Mouse (Mus musculus): Measurements from ENCODE around the gene Gjc1. TPM values are rescaled to one million over a fixed set of nuclear protein-coding genes. Genes with fewer than 3 reads are reported as not detected.
A peak's percentile ranks its signal among the peaks of the same experiment; 100 is the strongest.

Gjc1 gene
- polyA plus RNA-seq, 1 experiment from 2014 or later = 24.9 TPM

DNA sequence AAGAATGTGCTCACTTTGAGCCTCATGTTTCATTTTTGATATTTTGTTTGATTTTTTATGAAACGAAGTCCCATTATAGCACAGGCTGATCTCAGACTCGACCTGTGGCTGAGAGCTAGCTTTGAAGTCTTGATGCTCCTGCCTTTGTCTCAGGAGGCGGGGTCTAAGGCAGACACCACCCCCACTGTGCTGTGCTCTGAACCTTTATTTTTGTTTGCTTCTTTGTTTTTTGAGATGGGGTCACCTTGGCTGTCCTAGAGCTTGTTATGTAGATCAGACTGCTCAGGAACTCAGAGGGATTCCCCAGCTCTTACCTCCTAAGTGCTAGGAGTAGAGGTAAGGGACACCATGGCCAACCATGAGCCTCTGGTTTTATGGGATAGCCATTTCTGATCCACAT is 932 bp upstream of the Gjc1 start:
- Histone ChIP-seq H3K9me3 (ENCODE audit: control insufficient read depth, low read length) (no peaks in the 10 kb centered on the region), H3K36me3 (ENCODE audit: control insufficient read depth, insufficient read depth, low read length) (no peaks in the 10 kb centered on the region), H3K4me1 (ENCODE audit: control insufficient read depth, insufficient read depth, low read length) (no peaks in the 10 kb centered on the region), H3K4me3 (ENCODE audit: low read length) (no peak overlapping the region), H3K9ac (ENCODE audit: low read depth, low read length) (no peak overlapping the region), H3K4me2 (ENCODE audit: low read depth, low read length) (no peak overlapping the region), H3K27me3 (replicated peaks; ENCODE audit: control insufficient read depth, insufficient read depth, low read length) (0 out of 2 replicates have a peak, but pooled peaks cover 2% of the 10 kb centered on the region), H3K27ac (ENCODE audit: low read length) (no peak overlapping the region)
- WGBS = 27% methylated on average over 3 of the region's 3 CpGs
- no peak for ATAC-seq

DNA sequence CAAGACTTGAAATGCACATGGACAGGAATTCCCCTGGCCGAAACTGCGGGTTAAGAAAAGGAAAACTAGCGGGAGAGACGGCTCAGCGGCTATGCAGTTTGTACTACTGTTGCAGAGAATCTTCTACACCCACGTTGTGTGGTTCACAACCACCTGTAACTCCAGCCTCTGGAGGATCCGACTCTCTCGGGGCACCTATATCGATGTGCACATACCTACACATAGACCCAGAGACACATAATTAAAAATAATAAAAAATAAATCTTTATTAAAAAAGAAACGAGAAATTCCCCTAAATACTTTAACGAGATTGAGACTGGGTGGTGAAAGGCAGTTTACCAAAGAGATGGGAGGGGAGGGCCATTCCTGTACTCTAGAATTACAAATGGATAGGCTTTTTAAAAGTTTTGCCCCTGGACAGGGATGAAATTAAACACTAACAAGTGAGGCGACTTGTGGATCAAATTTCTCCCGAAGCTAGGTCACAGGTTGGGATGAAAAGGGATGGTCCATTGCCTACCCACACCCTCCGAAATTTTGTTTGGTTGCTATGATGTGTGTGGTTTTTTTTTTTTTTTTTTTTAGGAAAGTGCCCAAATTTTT is 384 bp upstream of the Gjc1 start:
- 0 out of 2 replicates have a peak, but pooled peaks cover 2% of the 10 kb centered on the region for H3K27me3 ChIP-seq (replicated peaks; ENCODE audit: control insufficient read depth, insufficient read depth, low read length)
- H3K27ac ChIP-seq (ENCODE audit: low read length) = peak overlapping the region; percentile 98
- no peaks in the 10 kb centered on the region for H3K9me3 ChIP-seq (ENCODE audit: control insufficient read depth, low read length)
- peak overlapping the region; percentile 92 for H3K9ac ChIP-seq (ENCODE audit: low read depth, low read length)
- H3K4me2 ChIP-seq (ENCODE audit: low read depth, low read length) = peak overlapping the region; percentile 93
- H3K36me3 ChIP-seq (ENCODE audit: control insufficient read depth, insufficient read depth, low read length) = no peaks in the 10 kb centered on the region
- no peak for ATAC-seq
- H3K4me3 ChIP-seq (ENCODE audit: low read length) = peak overlapping the region; percentile 79
- H3K4me1 ChIP-seq (ENCODE audit: control insufficient read depth, insufficient read depth, low read length) = no peaks in the 10 kb centered on the region
- 11% methylated on average over 14 of the region's 14 CpGs for WGBS

DNA sequence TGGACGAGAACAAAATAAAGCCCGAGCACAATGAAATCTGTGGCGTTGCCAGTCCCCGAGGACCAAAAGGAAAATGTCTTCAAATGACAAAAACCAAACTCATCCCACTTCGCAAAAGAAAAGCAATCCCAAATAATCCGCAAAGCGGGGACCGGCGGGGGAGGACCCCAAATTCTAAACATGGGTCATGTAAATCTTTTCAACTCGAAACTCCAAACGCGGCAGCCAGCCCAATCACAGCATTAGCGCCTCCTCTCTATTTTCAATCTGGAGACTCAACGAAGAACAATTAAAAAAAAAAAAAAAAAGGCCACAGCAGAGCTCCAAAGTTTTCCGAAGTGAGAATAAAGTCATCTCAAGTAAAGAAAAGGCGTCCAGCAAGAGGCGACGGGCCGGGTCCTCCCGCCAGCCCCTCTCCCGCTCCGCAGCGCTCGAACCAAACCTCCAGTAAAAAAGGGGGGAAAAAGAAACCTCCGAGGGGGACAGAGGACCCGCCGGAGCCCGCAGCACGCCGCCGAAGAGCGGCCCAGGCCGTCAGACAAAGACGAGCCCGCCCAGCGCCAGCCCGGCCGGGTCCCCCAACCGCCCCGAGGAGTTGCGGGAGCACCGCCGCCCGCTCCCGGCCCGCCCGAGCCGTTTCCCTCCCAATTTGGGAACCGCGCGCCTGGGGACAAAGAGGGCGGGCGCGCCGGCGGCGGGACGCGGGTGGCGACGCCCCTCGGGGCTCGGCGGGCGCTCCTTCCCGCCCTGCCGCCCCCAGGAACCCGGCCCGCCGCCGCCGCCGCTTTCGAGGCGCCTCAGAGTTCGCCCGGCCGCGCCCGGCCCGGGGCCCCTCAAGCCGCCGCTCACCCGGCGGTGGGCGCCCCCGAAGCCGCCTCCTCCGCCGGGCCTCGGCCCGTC is 1.1 kb downstream of the Gjc1 start:
- 1% methylated on average over 68 of the region's 92 CpGs for WGBS

GRCm38 (mm10) chr11:102814881-102815280 is 4.6 kb downstream of the Gjc1 start:
- H3K4me2 ChIP-seq (ENCODE audit: low read depth, low read length) = no peak overlapping the region
- no peak overlapping the region for H3K9ac ChIP-seq (ENCODE audit: low read depth, low read length)
- H3K36me3 ChIP-seq (ENCODE audit: control insufficient read depth, insufficient read depth, low read length) = no peaks in the 10 kb centered on the region
- ATAC-seq = no peak
- no peak overlapping the region for H3K27ac ChIP-seq (ENCODE audit: low read length)
- 0 out of 2 replicates have a peak, but pooled peaks cover 2% of the 10 kb centered on the region for H3K4me1 ChIP-seq (ENCODE audit: control insufficient read depth, insufficient read depth, low read length)
- no peaks in the 10 kb centered on the region for H3K9me3 ChIP-seq (ENCODE audit: control insufficient read depth, low read length)
- no peak overlapping the region for H3K4me3 ChIP-seq (ENCODE audit: low read length)
- H3K27me3 ChIP-seq (replicated peaks; ENCODE audit: control insufficient read depth, insufficient read depth, low read length) = 0 out of 2 replicates have a peak, but pooled peaks cover 2% of the 10 kb centered on the region

More for the DNA sequence above, 1.1 kb downstream of the Gjc1 start:
- Histone ChIP-seq H3K9me3 (ENCODE audit: control insufficient read depth, low read length) (no peaks in the 10 kb centered on the region), H3K4me3 (ENCODE audit: low read length) (peak overlapping the region; percentile 79), H3K4me2 (ENCODE audit: low read depth, low read length) (peak overlapping the region; percentile 93), H3K36me3 (ENCODE audit: control insufficient read depth, insufficient read depth, low read length) (no peaks in the 10 kb centered on the region), H3K27me3 (replicated peaks; ENCODE audit: control insufficient read depth, insufficient read depth, low read length) (0 out of 2 replicates have a peak, but pooled peaks cover 2% of the 10 kb centered on the region), H3K4me1 (ENCODE audit: control insufficient read depth, insufficient read depth, low read length) (0 out of 2 replicates have a peak, but pooled peaks cover 2% of the 10 kb centered on the region), H3K27ac (ENCODE audit: low read length) (peak overlapping the region; percentile 98), H3K9ac (ENCODE audit: low read depth, low read length) (peak overlapping the region; percentile 92)
- peak; percentile 59 for ATAC-seq

DNA sequence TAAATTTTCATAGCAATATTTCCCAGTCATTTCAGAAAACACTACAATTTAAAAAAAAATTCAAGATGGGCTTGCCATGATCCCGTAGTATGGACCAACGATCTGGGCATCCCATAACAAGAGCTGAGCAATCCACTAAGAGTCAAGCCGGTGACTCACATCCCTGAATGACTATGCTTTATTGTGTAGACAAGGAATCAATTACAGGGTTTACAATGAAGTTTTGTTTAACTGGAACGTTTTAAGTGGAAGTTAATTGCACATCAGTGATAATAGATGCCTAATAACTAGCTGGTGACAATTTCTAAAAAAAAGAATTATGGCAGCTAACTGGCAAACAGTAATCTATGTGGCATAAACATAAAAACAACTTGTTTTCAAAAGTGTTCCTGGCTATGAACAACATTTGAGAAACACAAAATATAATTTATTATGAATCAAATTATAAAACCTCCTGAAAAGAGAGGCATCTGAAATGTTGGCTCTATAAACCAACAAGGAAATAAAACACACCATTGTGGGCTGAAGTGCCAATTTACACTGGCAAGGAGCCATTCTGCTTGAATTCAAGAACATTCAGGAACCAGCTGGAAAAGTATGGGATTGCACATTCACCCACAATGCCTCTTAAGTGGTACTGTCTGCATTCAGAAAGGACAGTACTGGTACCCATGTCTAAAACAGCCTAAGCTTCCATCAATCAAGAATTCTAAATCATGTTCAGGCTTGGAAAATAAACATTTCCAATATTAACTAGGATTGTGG is 8.6 kb downstream of the Gjc1 start:
- Histone ChIP-seq H3K4me3 (ENCODE audit: low read length) (no peak overlapping the region), H3K27ac (ENCODE audit: low read length) (no peak overlapping the region), H3K4me1 (ENCODE audit: control insufficient read depth, insufficient read depth, low read length) (0 out of 2 replicates have a peak, but pooled peaks cover 2% of the 10 kb centered on the region), H3K9ac (ENCODE audit: low read depth, low read length) (no peak overlapping the region), H3K27me3 (replicated peaks; ENCODE audit: control insufficient read depth, insufficient read depth, low read length) (no peaks in the 10 kb centered on the region), H3K36me3 (ENCODE audit: control insufficient read depth, insufficient read depth, low read length) (no peaks in the 10 kb centered on the region), H3K4me2 (ENCODE audit: low read depth, low read length) (no peak overlapping the region), H3K9me3 (ENCODE audit: control insufficient read depth, low read length) (no peaks in the 10 kb centered on the region)
- no peak for ATAC-seq
- WGBS = 44% methylated on average over 4 of the region's 4 CpGs

DNA sequence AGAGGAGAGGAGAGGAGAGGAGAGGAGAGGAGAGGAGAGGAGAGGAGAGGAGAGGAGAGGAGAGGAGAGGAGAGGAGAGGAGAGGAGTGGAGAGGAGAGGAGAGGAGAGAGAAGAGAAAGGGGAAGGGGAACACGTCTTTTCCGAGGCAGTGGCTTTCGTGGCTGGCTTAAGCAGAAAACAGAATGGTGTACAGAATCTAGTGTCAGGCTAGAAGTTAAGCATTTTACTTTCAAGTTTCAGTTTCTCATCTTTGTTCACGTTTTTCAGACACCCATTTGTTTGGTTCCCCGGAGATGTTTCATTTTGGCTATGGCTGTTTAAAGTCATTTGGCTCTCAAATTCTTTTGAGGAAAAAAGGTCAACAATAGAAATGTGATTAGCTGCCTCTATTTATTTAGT is 11.3 kb downstream of the Gjc1 start:
- no peaks in the 10 kb centered on the region for H3K36me3 ChIP-seq (ENCODE audit: control insufficient read depth, insufficient read depth, low read length)
- no peak overlapping the region for H3K4me3 ChIP-seq (ENCODE audit: low read length)
- no peak for ATAC-seq
- no peak overlapping the region for H3K27ac ChIP-seq (ENCODE audit: low read length)
- WGBS = 62% methylated on average over 5 of the region's 5 CpGs
- H3K4me2 ChIP-seq (ENCODE audit: low read depth, low read length) = no peak overlapping the region
- no peaks in the 10 kb centered on the region for H3K27me3 ChIP-seq (replicated peaks; ENCODE audit: control insufficient read depth, insufficient read depth, low read length)
- no peak overlapping the region for H3K9ac ChIP-seq (ENCODE audit: low read depth, low read length)
- H3K9me3 ChIP-seq (ENCODE audit: control insufficient read depth, low read length) = no peaks in the 10 kb centered on the region
- no peaks in the 10 kb centered on the region for H3K4me1 ChIP-seq (ENCODE audit: control insufficient read depth, insufficient read depth, low read length)

- WGBS = 62% methylated on average over 5 of the region's 5 CpGs
These were observed 16.0 kb downstream of the Gjc1 start for GRCm38 (mm10) chr11:102803453-102803852.

GRCm38 (mm10) chr11:102794157-102794556 is 25.3 kb downstream of the Gjc1 start:
- no peaks in the 10 kb centered on the region for H3K27me3 ChIP-seq (replicated peaks; ENCODE audit: control insufficient read depth, insufficient read depth, low read length)
- H3K27ac ChIP-seq (ENCODE audit: low read length) = no peak overlapping the region
- H3K9me3 ChIP-seq (ENCODE audit: control insufficient read depth, low read length) = no peaks in the 10 kb centered on the region
- 42% methylated on average over 8 of the region's 8 CpGs for WGBS
- no peak for ATAC-seq
- no peak overlapping the region for H3K4me3 ChIP-seq (ENCODE audit: low read length)
- no peak overlapping the region for H3K4me2 ChIP-seq (ENCODE audit: low read depth, low read length)
- peaks cover 7% of the 10 kb centered on the region; the same call in 1 of the 2 replicates for H3K4me1 ChIP-seq (ENCODE audit: control insufficient read depth, insufficient read depth, low read length)
- H3K9ac ChIP-seq (ENCODE audit: low read depth, low read length) = no peak overlapping the region
- no peaks in the 10 kb centered on the region for H3K36me3 ChIP-seq (ENCODE audit: control insufficient read depth, insufficient read depth, low read length)

More at GRCm38 (mm10) chr11:102803453-102803852, 16.0 kb downstream of the Gjc1 start:
- H3K4me2 ChIP-seq (ENCODE audit: low read depth, low read length) = no peak overlapping the region
- H3K27me3 ChIP-seq (replicated peaks; ENCODE audit: control insufficient read depth, insufficient read depth, low read length) = no peaks in the 10 kb centered on the region
- H3K27ac ChIP-seq (ENCODE audit: low read length) = no peak overlapping the region
- no peak overlapping the region for H3K4me3 ChIP-seq (ENCODE audit: low read length)
- no peak for ATAC-seq
- H3K36me3 ChIP-seq (ENCODE audit: control insufficient read depth, insufficient read depth, low read length) = no peaks in the 10 kb centered on the region
- H3K9me3 ChIP-seq (ENCODE audit: control insufficient read depth, low read length) = no peaks in the 10 kb centered on the region
- no peak overlapping the region for H3K9ac ChIP-seq (ENCODE audit: low read depth, low read length)
- no peaks in the 10 kb centered on the region for H3K4me1 ChIP-seq (ENCODE audit: control insufficient read depth, insufficient read depth, low read length)
